Mouse (Mus musculus): ENCODE results near the gene Vps36.

Vps36 gene

DNA sequence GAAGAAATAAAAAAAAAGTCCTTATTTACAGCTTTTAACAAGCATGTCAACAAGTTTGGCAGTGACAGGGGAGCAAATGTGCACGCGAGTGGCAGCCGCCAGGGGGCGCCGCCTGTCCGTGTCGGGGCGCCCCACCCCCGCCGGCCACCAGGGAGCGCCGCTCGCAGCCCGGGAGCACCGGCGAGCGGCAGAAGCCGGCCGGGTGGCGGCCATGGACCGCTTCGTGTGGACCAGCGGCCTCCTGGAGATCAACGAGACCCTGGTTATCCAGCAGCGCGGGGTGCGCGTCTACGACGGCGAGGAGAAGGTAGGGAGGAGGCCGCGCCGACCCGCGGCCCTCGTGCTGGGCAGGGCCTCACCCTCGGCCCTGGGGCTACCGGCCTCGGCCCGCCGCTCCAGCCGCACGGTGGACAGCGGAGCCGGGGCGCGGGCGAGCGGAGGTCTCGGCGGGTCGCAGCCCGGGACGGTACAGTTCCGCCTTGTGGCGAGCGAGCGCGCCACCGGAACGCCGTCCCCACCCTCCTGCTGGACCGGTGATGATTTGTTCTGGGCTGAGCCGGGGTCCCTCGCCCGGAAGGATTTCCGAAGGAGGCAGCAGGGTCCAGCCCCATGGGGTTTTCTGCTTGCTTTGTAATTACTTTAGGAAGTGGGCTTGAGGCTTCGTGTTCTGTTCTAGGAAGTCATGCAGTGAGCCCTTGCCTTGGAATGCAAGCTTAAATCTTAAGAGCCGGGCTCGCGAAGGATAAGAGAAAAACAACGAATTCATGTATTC, at the start of gene Vps36:
Vps36 (plus strand) TSS at position 150 of the 772 bp plus-strand sequence.
- DNase-seq (ENCODE audit: low spot score) = peak; percentile 94

GRCm38 (mm10) chr8:22143764-22144491, 48.7 kb upstream of the Vps36 start:
- no peak for DNase-seq (ENCODE audit: low spot score)

DNA sequence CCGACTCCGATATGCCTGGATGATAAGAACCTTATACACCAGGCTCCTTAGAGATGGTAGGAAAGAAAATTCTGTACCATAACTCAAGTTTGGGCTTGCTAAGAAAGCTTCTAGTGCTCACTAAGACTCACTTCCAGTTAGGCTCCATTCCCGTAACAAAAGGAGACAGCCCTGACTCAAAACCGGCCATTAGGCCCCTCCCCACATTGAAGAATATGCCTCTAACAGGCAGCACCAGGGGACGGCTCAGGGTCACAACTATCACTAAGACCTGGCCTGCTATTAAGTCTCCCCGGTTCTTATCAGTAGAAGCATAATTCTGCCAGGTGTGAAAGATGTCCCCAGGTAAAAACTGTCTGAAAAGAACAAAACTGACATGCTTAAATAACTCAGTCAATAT, 46.8 kb upstream of the Vps36 start:
- no peak for DNase-seq (ENCODE audit: low spot score)

- DNase-seq (ENCODE audit: low spot score) = no peak
Measured at GRCm38 (mm10) chr8:22147706-22148366, 44.8 kb upstream of the Vps36 start.

DNA sequence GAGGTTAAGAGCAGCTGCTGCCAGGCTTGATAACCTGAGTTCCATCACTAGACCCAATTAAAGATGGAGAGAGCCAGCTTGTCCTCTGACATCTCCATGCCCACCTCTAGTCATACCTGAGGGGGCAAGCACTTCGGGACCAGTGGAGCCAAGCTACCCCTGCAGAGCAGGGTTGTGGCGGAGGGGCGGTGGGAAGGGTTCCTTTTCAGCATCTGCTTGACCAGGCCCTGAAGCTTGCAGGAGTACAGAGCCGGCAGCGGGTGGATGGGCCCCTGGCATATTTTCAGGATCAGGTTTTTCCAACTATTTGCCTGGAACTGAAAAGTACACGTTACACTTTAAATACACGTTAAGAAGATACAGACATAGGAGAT, 44.3 kb upstream of the Vps36 start:
- no peak for DNase-seq (ENCODE audit: low spot score)

DNA sequence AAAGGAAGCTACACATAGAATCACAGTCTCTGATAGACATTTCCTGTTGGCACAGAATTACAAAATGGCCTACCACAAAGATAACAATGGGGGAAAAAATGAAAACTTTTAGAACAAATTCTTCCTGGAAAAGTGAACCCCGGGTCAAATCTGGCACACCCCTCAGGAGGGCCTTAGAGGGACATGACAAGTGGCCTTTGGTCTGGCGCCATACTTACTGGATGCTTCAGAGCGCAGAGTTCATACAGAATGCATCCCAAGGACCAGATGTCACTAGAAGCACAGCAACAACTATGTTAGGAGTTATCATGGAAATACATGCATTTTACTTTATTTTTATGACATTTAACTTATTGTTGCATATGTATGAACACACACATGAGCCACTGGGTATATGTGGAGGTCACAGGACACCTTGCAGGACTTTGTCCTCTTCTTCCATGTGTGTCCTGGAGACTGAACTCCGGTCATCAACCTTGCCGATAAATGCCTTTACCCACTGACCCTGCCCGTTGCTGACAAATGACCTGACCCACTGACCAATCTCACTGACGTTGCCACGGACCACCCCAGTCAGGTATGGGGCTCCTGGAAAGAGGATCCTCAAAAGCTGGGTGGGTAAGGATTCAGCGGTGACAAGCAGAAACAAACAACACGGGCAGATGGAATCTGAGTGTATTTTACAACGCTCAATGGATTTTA, 42.8 kb upstream of the Vps36 start:
- no peak for DNase-seq (ENCODE audit: low spot score)

GRCm38 (mm10) chr8:22150345-22150663, 42.3 kb upstream of the Vps36 start:
- DNase-seq (ENCODE audit: low spot score) = no peak

DNA sequence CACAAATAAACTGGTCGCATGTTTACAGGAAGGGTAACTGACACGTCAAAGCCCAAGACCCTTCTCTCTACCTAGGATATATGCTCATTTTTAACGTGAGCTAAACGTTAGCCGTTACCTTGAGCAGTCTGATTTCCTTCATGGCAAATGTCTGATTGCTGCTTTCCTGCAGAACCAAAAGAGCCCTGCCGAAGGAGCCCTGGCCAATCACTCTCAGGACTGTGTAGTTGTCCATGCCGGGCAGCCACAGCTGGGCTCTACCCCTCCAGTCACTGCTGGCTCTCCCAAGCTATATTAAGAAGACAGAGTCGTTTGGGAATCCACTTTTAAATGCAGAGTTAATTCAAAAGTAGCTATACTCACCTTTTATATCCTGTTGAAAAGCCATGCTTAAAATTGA, 30.4 kb upstream of the Vps36 start:
- no peak for DNase-seq (ENCODE audit: low spot score)

DNA sequence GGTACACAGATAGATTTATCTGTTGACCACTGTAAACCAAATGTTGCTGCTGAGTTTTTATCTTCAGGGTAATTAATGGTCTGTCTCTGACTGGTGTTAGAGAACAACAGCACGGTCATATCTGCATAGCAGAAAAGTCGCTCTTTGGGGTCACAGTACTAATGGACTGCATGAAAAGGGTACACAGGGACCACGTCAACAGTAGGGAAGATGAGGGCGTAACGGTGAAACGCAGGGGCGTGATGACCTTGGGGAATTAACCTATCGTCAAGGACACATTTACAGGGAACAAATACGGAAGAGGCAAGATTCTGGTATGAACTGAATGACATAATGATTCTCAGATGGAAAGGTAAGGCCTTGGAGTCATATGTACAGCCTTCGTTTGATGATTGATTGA, 28.2 kb upstream of the Vps36 start:
- no peak for DNase-seq (ENCODE audit: low spot score)

GRCm38 (mm10) chr8:22165251-22166079, 27.1 kb upstream of the Vps36 start:
- DNase-seq (ENCODE audit: low spot score) = no peak

DNA sequence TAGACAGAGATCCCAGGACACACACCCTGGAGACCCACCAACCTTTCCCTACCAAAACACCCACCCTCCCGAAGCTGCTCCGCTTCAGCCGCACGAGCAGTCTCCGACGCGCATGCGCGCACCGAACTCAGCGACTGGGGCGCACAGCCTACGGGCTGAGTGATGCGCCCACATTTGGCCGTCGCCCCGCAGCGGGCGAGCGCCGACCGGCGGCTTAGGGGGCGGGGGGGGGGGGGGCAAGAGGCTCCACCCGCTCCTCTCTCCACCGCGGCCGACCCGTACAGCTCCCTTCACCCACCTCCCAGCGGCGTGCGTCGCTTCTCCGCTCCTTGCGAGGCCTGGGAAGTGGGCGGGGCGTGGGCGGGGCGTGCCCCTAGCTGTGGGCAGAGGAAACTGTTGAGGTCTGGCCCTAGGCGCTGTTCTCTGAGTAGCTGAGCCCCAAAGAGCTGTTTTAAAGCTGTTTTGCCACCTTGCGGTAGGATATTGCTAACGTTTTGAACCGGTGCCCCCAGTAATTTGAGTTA, 26.5 kb upstream of the Vps36 start, which contains the start of gene Nek3:
Nek3 (minus strand) TSS at position 356 of the 524 bp plus-strand sequence.
- peak; percentile 76 for DNase-seq (ENCODE audit: low spot score)

DNA sequence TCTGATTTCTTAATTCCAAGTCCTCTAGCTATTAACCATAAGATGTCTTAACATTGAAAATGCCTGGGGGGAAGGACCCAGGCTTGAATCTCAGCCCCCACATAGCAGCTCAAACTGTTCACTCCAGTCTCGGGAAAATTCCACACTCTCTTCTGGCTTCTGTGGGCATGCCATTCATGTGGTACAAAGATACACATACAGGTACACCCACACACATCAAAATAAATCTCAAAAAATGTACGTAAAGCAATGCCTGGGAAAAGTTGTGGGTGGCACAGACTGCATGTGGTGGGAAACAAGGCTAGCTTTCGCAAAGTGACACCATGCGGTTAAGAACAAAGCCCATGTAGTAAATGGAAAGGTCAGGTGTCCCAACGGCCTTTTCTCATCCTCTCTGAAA, 23.4 kb upstream of the Vps36 start:
- no peak for DNase-seq (ENCODE audit: low spot score)

DNA sequence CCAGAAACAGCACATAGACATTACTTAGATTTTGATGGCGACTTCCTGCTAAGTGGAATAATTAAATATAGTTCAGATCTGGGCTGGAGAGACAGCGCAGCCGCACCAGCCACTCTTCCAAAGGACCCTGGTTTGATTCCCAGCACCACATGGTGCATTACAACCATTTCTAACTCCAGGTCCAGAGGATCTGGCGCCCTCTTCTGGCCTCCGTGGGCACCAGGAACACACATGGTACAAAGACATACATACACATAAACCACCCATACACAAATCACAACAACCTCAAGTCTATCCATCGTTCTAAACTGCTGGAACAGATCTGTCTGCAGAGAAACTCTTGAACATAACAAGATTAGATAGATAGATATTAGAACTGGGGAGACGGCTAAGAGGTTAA, 16.6 kb upstream of the Vps36 start:
- DNase-seq (ENCODE audit: low spot score) = no peak

GRCm38 (mm10) chr8:22184884-22185283, 7.7 kb upstream of the Vps36 start:
- no peak for DNase-seq (ENCODE audit: low spot score)

- DNase-seq (ENCODE audit: low spot score) = peak; percentile 83
Measured at GRCm38 (mm10) chr8:22185431-22186397, 6.9 kb upstream of the Vps36 start, which contains the start of gene Ckap2. Ckap2 (minus strand) TSS chr8:22185819.

DNA sequence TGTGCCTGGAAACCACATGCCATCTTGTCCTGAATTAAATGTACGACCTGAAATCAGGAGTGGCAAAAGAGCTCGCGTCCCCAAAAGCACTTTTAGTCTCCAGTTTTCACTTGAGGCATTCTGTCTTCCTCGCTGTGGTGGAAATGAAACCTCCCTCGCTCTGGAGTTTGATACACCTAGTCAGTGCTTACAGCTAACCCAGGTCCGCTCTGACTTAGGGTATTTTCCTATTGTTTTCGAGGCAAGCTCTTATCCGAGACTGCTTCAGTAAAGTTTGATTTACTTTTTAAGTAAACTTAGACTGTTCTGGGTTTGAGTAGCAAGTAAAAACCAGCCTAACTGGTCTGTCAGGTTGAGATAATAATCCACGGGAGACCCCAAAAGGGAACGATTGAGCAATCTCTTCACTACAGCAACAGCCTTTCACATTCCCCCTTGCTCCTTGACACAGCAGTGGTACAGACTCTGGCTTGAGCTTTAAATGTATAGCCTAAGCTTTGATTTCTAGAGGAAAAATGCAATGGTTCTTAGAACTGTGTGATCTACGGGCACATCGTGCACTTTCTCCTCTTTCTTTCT, 912 bp downstream of the Vps36 start:
- peak; percentile 23 for DNase-seq (ENCODE audit: low spot score)

DNA sequence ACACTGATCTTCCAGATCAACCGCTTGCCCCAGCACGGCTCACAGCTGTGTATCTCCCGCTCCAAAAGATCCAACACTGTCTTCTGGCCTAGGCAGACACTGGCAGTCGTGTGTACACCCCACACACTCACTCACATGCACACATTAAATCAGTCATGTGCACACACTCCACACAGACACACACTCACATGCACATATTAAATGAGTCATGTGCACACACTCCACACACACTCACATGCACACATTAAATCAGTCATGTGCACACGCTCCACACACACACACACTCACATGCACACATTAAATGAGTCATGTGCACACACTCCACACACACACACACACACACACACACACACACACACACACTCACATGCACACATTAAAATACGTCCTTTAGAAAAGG, 5.3 kb downstream of the Vps36 start:
- DNase-seq (ENCODE audit: low spot score) = no peak

- DNase-seq (ENCODE audit: low spot score) = no peak
Measured at GRCm38 (mm10) chr8:22199481-22199880, 6.9 kb downstream of the Vps36 start.

DNA sequence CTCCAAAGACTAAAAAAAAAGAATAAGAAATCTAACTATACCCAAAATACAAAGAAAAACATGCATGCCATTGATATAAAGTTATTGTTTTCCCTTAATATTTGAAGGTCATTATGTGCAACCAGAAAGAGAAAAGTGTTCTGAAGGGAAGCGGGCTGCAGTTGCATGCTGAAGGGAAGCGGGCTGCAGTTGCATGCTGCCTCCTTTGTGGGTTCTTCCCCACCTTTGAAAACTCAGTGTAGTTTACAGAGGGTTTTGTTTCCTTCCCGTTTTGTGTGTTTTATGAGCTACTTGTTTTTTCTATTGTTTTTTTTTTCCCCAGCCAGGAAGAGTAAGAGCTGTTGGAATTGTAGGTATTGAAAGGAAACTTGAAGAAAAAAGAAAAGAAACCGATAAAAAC, 14.9 kb downstream of the Vps36 start:
- DNase-seq (ENCODE audit: low spot score) = no peak

GRCm38 (mm10) chr8:22209012-22209411, 16.4 kb downstream of the Vps36 start:
- no peak for DNase-seq (ENCODE audit: low spot score)
